Mouse (Mus musculus): ENCODE data around the gene Fam71e2. TPM values are rescaled to one million over a fixed set of nuclear protein-coding genes. Genes with fewer than 3 reads are reported as not detected.
"Not testable (repeated sequence)": the region's sequence is repeated elsewhere in the genome, so short reads cannot be mapped to it uniquely, and the experiment has no call there.

The Fam71e2 gene
- polyA plus RNA-seq (2012; ENCODE audit: insufficient read depth, insufficient read length, low replicate concordance, missing spikeins), result not detected in 2 replicates

GRCm38 (mm10) chr7:4771202-4771601, at the start of gene Fam71e2:
Gene Fam71e2, minus strand, starts transcription at chr7:4771302.
- no peak for TF ChIP-seq CTCF (IDR thresholded peaks at IDR 0.05; ENCODE audit: insufficient read depth, low read depth, low read length)
- no peak for TF ChIP-seq POLR2A (IDR thresholded peaks at IDR 0.05; ENCODE audit: insufficient read depth, low read depth, low read length)
- Histone ChIP-seq H3K4me3 (ENCODE audit: insufficient read depth, low read depth, low read length) (no peak within 1 kb of the TSS), H3K27ac (ENCODE audit: insufficient read depth, low read depth, low read length) (no peak within 1 kb of the TSS), H3K4me1 (ENCODE audit: control insufficient read depth, insufficient read depth, low read length) (no peaks in the 10 kb centered on the region)
- WGBS, result 77% methylated on average over 5 of the region's 5 CpGs

DNA sequence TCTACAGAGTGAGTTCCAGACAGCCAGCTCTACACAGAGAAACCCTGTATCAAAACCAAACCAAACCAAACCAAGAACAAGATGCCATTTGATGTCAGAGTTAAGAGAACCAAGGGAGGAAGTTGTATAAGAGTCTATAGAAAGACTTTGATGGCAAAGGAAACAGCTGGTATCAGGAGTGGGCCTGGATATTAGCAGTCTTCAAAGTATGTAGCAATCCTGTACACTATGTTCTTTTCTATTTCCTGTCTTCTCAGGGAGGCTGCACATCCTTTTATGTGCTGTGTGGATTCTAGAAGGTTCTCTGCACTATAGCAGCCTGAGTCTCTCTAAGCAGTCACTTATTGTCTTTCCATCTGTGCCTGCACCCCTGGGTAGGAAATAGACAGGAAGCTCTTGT, 45.5 kb upstream of the Fam71e2 start:
- no peak overlapping the region for H3K4me3 ChIP-seq (ENCODE audit: insufficient read depth, low read depth, low read length)
- peaks cover 3% of the 10 kb centered on the region; the same call in 1 of the 2 replicates for H3K4me1 ChIP-seq (ENCODE audit: control insufficient read depth, insufficient read depth, low read length)
- no peak overlapping the region for H3K27ac ChIP-seq (ENCODE audit: insufficient read depth, low read depth, low read length)
- TF ChIP-seq CTCF (IDR thresholded peaks at IDR 0.05; ENCODE audit: insufficient read depth, low read depth, low read length) (no peak), POLR2A (IDR thresholded peaks at IDR 0.05; ENCODE audit: insufficient read depth, low read depth, low read length) (no peak)

DNA sequence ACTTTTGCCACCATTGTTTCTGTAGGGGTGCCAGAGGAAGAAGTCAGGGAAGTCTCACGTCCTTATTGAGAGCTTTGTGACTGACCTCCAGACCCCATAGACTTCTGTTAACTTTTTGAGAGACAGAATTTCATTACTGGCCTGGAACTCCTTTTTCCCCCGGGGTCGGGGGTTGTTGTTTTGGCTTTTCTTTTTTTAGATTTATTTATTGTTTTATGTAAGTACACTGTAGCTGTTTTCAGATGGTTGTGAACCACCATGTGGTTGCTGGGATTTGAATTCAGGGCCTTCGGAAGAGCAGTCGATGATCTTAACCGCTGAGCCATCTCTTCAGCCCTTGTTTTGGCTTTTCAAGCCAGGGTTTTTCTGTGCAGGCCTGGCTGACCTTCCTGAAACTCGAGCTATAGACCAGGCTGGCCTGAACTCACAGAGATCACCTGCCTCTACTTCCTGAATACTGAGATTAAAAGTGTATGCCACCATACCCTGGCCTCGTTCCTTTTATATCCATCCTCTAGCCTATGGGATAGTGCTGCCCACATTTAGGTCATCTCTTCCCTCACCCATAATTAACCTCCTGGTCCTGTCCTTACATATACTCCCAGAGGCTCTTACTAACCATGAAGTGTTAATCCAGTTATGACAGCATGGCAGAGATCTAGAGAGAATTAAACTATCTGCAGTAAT, 42.1 kb upstream of the Fam71e2 start:
- Histone ChIP-seq H3K4me1 (ENCODE audit: control insufficient read depth, insufficient read depth, low read length) (peaks cover 10% of the 10 kb centered on the region), H3K4me3 (ENCODE audit: insufficient read depth, low read depth, low read length) (peak overlapping the region; percentile 53), H3K27ac (ENCODE audit: insufficient read depth, low read depth, low read length) (peak overlapping the region; percentile 91)
- TF ChIP-seq CTCF (IDR thresholded peaks at IDR 0.05; ENCODE audit: insufficient read depth, low read depth, low read length), result no peak
- 23% methylated on average over 8 of the region's 8 CpGs for WGBS

DNA sequence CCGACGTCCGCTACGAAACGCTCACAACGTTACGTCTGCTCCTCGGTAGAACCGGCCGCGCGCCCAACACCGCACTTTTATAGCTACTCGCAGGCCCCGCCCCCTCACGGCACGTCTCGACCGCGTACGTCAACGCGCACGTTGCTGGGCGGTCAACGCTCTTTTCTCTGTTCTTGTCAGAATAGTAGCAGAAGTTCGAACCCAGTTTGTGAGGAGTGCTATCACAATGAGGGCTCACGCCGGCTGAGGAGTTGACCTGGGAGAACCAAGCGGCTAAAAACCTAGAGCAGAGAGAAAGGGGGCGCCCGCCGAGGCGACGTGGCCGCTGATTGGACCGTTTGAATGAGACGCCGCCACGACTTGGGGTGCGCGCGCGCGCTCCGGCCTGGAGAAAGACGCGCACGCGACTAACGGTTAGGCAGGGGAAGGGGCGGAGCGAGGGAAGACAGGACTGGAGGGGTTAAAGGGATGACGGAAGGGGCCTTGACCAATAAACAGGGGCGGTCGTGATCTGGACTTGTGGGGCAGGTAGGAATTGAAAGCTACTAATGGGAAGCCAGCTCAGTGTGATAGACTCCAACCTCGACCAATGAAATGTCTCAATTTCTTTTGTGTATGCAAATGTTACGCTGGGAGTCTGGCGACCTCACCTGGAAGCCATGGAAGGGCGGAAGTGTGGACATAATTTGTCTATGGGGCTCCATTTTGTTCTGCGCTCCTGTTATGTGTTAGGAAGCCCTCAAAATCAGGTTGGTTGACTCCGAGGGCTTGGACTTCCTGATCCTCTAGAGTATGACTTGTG, 41.4 kb upstream of the Fam71e2 start, which contains the start of gene Ube2s:
Gene Ube2s (minus strand): TSS at position 288 of the 802 bp plus-strand sequence.
- WGBS, result under 1% methylated on average over 62 of the region's 62 CpGs
- H3K27ac ChIP-seq (ENCODE audit: insufficient read depth, low read depth, low read length), result peak within 1 kb of the TSS; percentile 97
- TF ChIP-seq POLR2A (IDR thresholded peaks at IDR 0.05; ENCODE audit: insufficient read depth, low read depth, low read length) (peak; percentile 84), CTCF (IDR thresholded peaks at IDR 0.05; ENCODE audit: insufficient read depth, low read depth, low read length) (no peak)
- H3K4me3 ChIP-seq (ENCODE audit: insufficient read depth, low read depth, low read length), result peak within 1 kb of the TSS; percentile 94
- peaks cover 10% of the 10 kb centered on the region for H3K4me1 ChIP-seq (ENCODE audit: control insufficient read depth, insufficient read depth, low read length)

- H3K4me3 ChIP-seq (ENCODE audit: insufficient read depth, low read depth, low read length), result peak overlapping the region; percentile 94
- TF ChIP-seq POLR2A (IDR thresholded peaks at IDR 0.05; ENCODE audit: insufficient read depth, low read depth, low read length) (no peak), CTCF (IDR thresholded peaks at IDR 0.05; ENCODE audit: insufficient read depth, low read depth, low read length) (no peak)
- H3K27ac ChIP-seq (ENCODE audit: insufficient read depth, low read depth, low read length), result peak overlapping the region; percentile 97; the same call in 1 of the 2 replicates
- peaks cover 10% of the 10 kb centered on the region for H3K4me1 ChIP-seq (ENCODE audit: control insufficient read depth, insufficient read depth, low read length)
- 2% methylated on average over 28 of the region's 36 CpGs for WGBS
Observed at GRCm38 (mm10) chr7:4811842-4812302, 40.8 kb upstream of the Fam71e2 start.

- H3K4me1 ChIP-seq (ENCODE audit: control insufficient read depth, insufficient read depth, low read length), result peaks cover 10% of the 10 kb centered on the region
- WGBS, result 27% methylated on average over 10 of the region's 10 CpGs
- H3K4me3 ChIP-seq (ENCODE audit: insufficient read depth, low read depth, low read length), result peak overlapping the region; percentile 94
- not testable (repeated sequence) for H3K27ac ChIP-seq (ENCODE audit: insufficient read depth, low read depth, low read length)
Observed at GRCm38 (mm10) chr7:4811131-4811530, 40.0 kb upstream of the Fam71e2 start.

DNA sequence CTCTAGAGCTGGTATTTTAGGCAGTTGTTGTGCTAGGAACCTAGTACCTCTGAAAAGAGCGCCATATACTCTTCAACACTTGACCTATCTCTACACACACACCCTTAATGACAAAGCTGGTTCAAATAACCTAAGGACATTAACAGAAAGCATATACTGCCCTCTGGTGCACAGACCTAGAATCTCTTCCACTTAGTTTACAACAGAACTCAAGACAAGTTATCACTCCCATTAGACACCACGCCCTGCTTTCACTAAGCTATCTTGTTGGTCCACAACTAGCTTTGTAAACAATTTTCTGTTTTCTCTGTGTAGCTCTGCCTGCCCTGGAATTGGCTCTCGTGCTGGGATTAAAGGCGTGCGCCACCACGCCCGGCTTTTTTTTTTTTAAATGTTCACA, 35.6 kb upstream of the Fam71e2 start:
- 86% methylated on average over 7 of the region's 7 CpGs for WGBS
- no peak overlapping the region for H3K27ac ChIP-seq (ENCODE audit: insufficient read depth, low read depth, low read length)
- TF ChIP-seq CTCF (IDR thresholded peaks at IDR 0.05; ENCODE audit: insufficient read depth, low read depth, low read length) (no peak), POLR2A (IDR thresholded peaks at IDR 0.05; ENCODE audit: insufficient read depth, low read depth, low read length) (no peak)

DNA sequence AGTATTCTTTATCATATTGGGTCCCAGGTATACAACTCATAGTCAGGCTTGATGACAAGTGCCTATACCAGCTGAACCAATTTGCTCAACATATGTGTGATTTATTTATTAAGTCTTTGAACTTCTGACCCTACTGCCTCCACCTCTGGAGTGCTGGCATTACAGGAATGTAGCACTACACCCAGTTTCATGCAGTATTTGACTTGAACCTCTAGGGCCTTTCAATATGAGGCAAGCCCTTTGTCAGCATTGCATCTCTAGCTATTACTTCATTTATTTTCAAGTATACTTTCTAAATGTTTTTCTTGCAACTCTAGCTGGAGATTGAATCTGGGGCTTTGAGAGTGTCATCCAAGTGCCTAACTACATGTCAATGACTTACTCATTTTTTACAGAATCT, 31.1 kb upstream of the Fam71e2 start:
- no peak overlapping the region for H3K4me3 ChIP-seq (ENCODE audit: insufficient read depth, low read depth, low read length)
- no peak overlapping the region for H3K27ac ChIP-seq (ENCODE audit: insufficient read depth, low read depth, low read length)
- TF ChIP-seq POLR2A (IDR thresholded peaks at IDR 0.05; ENCODE audit: insufficient read depth, low read depth, low read length), result no peak
- no peak for TF ChIP-seq CTCF (IDR thresholded peaks at IDR 0.05; ENCODE audit: insufficient read depth, low read depth, low read length)
- no peaks in the 10 kb centered on the region for H3K4me1 ChIP-seq (ENCODE audit: control insufficient read depth, insufficient read depth, low read length)

More for the DNA sequence above, 35.6 kb upstream of the Fam71e2 start:
- Histone ChIP-seq H3K4me3 (ENCODE audit: insufficient read depth, low read depth, low read length) (no peak overlapping the region), H3K4me1 (ENCODE audit: control insufficient read depth, insufficient read depth, low read length) (peaks cover 8% of the 10 kb centered on the region)

GRCm38 (mm10) chr7:4795767-4796433, 24.8 kb upstream of the Fam71e2 start:
- Histone ChIP-seq H3K4me3 (ENCODE audit: insufficient read depth, low read depth, low read length) (no peak overlapping the region), H3K27ac (ENCODE audit: insufficient read depth, low read depth, low read length) (no peak overlapping the region), H3K4me1 (ENCODE audit: control insufficient read depth, insufficient read depth, low read length) (peaks cover 7% of the 10 kb centered on the region)
- 57% methylated on average over 7 of the region's 7 CpGs for WGBS
- TF ChIP-seq CTCF (IDR thresholded peaks at IDR 0.05; ENCODE audit: insufficient read depth, low read depth, low read length), result no peak
- no peak for TF ChIP-seq POLR2A (IDR thresholded peaks at IDR 0.05; ENCODE audit: insufficient read depth, low read depth, low read length)

Measured in olfactory bulb, adult 2 months (tissue).